Mouse (Mus musculus): ENCODE data around the gene Smim24. TPM values are rescaled to one million over a fixed set of nuclear protein-coding genes. Genes with fewer than 3 reads are reported as not detected.

The Smim24 gene
- polyA plus RNA-seq, 1 experiment from 2014 or later: 2.8 TPM

DNA sequence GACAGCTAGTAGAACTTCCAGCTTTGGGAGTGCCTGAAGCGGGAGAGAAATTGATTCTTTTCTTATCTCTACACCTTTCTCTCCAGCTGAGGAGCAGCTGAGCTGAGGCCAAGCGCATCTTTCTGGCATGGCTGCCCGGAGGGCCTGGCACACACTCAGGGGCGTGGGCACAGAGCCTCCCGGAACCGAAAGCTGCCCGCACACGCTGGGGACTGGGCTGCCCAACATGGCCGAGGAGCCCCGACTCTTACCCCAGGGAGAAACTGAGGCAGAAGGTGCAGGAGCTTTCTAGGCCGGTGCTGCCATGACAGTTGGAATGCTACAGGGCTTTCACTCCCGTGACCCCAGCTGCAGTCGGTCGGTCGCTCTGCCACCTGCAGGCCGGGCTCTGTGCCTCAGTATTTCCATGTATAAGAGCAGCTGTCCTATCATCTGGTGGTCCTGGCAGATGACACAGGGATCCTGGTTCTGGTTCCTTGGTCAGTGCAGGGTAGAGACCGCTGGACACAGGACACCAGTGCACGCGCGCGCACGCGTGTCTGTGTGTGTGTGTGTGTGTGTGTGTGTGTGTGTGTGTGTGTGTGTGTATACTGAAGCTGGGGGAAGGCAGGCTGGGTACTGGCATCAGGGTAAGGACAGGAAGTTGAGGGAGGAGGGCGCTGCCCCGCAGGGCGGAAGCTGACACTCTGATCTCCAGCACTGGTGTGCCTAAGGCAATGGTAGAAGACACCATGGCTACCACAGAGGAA, 40.9 kb downstream of the Smim24 start:
- H3K4me2 ChIP-seq (replicated peaks): no peak overlapping the region
- peaks cover 29% of the 10 kb centered on the region for H3K4me1 ChIP-seq
- no peak overlapping the region for H3K27ac ChIP-seq (replicated peaks)
- H3K9ac ChIP-seq (replicated peaks): no peak overlapping the region
- WGBS: 81% methylated on average over 26 of the region's 26 CpGs
- H3K9me3 ChIP-seq: no peaks in the 10 kb centered on the region
- peaks cover 48% of the 10 kb centered on the region for H3K27me3 ChIP-seq
- no peak overlapping the region for H3K4me3 ChIP-seq
- no peaks in the 10 kb centered on the region for H3K36me3 ChIP-seq
- ATAC-seq (ENCODE audit: low FRiP score, low read depth): no peak

DNA sequence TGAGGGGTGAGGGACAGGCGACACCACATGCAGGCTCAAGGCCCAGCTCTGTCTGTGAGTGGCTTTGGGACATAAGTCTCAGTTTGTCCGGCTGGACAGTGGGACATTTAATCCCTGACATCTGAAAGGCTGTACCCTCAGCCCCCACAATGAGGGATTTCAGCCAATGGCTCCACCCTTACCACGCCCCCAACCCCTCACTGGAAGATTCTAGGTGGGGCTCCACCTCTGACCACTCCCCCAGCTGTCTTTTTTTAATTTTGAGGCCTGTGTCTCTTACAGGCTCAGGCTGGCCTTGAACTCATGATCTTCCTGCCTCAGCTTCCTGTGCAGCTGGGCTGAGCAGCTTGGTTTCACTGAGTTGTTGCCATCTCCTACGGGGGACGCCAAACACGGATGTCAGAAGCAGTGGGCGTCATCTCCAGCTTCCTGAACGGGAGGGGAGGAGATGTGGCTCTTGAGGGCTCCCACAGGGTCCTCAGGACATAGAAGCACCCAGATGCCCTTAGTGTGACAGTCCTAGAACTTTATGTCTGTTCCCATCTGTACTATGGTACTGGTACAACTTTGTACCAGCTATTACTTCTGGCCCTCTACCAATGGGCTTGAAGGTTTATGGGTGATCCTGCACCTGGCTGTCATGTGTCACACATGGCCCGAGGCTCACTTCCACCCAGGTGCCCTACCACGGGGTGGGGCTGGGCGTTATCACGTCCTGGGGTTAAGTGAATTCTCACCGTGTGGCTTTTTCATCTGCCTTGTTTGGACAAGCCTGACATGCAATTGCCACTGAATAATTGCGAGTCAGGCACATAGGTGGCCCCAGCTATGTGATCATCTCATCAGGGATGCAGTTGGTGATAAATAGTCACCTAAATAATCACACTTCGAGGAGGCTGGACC, 41.8 kb downstream of the Smim24 start:
- no peaks in the 10 kb centered on the region for H3K9me3 ChIP-seq
- peaks cover 25% of the 10 kb centered on the region for H3K4me1 ChIP-seq
- H3K9ac ChIP-seq (replicated peaks): no peak overlapping the region; the same call in 1 of the 2 replicates
- H3K27ac ChIP-seq (replicated peaks): no peak overlapping the region
- no peak for ATAC-seq (ENCODE audit: low FRiP score, low read depth)
- H3K27me3 ChIP-seq: peaks cover 39% of the 10 kb centered on the region
- no peak overlapping the region for H3K4me2 ChIP-seq (replicated peaks)
- no peaks in the 10 kb centered on the region for H3K36me3 ChIP-seq
- WGBS: 62% methylated on average over 15 of the region's 15 CpGs
- H3K4me3 ChIP-seq: no peak overlapping the region

DNA sequence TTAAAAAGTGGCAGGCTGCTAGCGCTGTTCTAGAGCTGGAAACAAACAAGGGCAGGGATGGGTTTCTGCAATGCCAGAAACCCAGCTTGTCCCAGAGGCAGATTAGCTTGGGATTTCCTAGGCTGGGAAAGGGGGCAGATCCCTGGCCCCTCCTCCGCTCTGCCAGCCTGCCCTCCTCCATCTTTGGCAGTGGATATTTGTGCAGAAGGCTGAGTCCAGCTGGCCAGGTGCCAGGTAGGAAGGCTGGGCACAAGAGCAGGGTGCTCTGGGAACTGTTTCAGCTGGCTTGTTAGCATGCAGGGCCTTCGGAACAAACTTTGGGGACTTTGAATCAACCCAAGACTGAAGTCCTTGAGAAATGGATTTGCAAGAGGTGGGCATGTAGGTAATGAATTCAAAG, 42.6 kb downstream of the Smim24 start:
- Histone ChIP-seq H3K27ac (replicated peaks) (no peak overlapping the region), H3K4me2 (replicated peaks) (no peak overlapping the region), H3K4me1 (peaks cover 23% of the 10 kb centered on the region), H3K9ac (replicated peaks) (no peak overlapping the region; the same call in 1 of the 2 replicates), H3K27me3 (peaks cover 37% of the 10 kb centered on the region), H3K4me3 (no peak overlapping the region), H3K36me3 (no peaks in the 10 kb centered on the region), H3K9me3 (no peaks in the 10 kb centered on the region)
- no peak for ATAC-seq (ENCODE audit: low FRiP score, low read depth)
- WGBS: 81% methylated on average over 3 of the region's 3 CpGs

- H3K27me3 ChIP-seq: 0 out of 2 replicates have a peak, but pooled peaks cover 5% of the 10 kb centered on the region
- no peak overlapping the region for H3K4me2 ChIP-seq (replicated peaks)
- no peak for ATAC-seq (ENCODE audit: low FRiP score, low read depth)
- H3K4me3 ChIP-seq: no peak overlapping the region
- no peak overlapping the region for H3K27ac ChIP-seq (replicated peaks)
- H3K4me1 ChIP-seq: no peaks in the 10 kb centered on the region
- no peaks in the 10 kb centered on the region for H3K9me3 ChIP-seq
- H3K36me3 ChIP-seq: no peaks in the 10 kb centered on the region
- H3K9ac ChIP-seq (replicated peaks): no peak overlapping the region
These were observed 48.2 kb downstream of the Smim24 start for GRCm38 (mm10) chr10:81441019-81441418.

Small RNAs within 50 kb of the gene (microRNA-seq; reads per million reads assigned to microRNA genes)
- gene Mir1191b: 0.70 reads per million
- not detected for gene Mir6913

Other genes with a start within 250 kb of the Smim24 start
- 58.6 and 64.9 TPM in 2 replicates for gene Pias4, start 225.1 kb upstream of the Smim24 start, polyA plus RNA-seq (2016; fragmentation: Nextera tagmentation; extraction: Ambion mirVana)
- gene Eef2, start 216.4 kb upstream of the Smim24 start, polyA plus RNA-seq (2016; fragmentation: Nextera tagmentation; extraction: Ambion mirVana): 531 and 534 TPM in 2 replicates
- gene Dapk3, start 210.0 kb upstream of the Smim24 start, polyA plus RNA-seq (2016; fragmentation: Nextera tagmentation; extraction: Ambion mirVana): 77.3 and 79.6 TPM in 2 replicates
- 0.18 TPM in 1 of 2 replicates, not detected in the other for gene 4930442H23Rik, start 209.2 kb upstream of the Smim24 start, polyA plus RNA-seq (2016; fragmentation: Nextera tagmentation; extraction: Ambion mirVana)
- gene Nmrk2, start 191.0 kb upstream of the Smim24 start, polyA plus RNA-seq (2016; fragmentation: Nextera tagmentation; extraction: Ambion mirVana): not detected in 2 replicates
- gene Atcay, start 162.2 kb upstream of the Smim24 start, polyA plus RNA-seq (2016; fragmentation: Nextera tagmentation; extraction: Ambion mirVana): 35.5 and 37.2 TPM in 2 replicates
- gene Zfr2, start 159.9 kb upstream of the Smim24 start, polyA plus RNA-seq (2016; fragmentation: Nextera tagmentation; extraction: Ambion mirVana): 12.1 and 13.6 TPM in 2 replicates
- 4.3 and 5.0 TPM in 2 replicates for gene Matk, start 140.1 kb upstream of the Smim24 start, polyA plus RNA-seq (2016; fragmentation: Nextera tagmentation; extraction: Ambion mirVana)
- 168 and 169 TPM in 2 replicates for gene Mrpl54, start 126.1 kb upstream of the Smim24 start, polyA plus RNA-seq (2016; fragmentation: Nextera tagmentation; extraction: Ambion mirVana)
- gene Apba3, start 126.1 kb upstream of the Smim24 start, polyA plus RNA-seq (2016; fragmentation: Nextera tagmentation; extraction: Ambion mirVana): 34.8 and 36.1 TPM in 2 replicates
- gene Tjp3, start 101.5 kb upstream of the Smim24 start, polyA plus RNA-seq (2016; fragmentation: Nextera tagmentation; extraction: Ambion mirVana): 6.6 and 7.5 TPM in 2 replicates
- 89.9 and 92.6 TPM in 2 replicates for gene Pip5k1c, start 100.1 kb upstream of the Smim24 start, polyA plus RNA-seq (2016; fragmentation: Nextera tagmentation; extraction: Ambion mirVana)
- 58.8 and 60.5 TPM in 2 replicates for gene Cactin, start 71.9 kb upstream of the Smim24 start, polyA plus RNA-seq (2016; fragmentation: Nextera tagmentation; extraction: Ambion mirVana)
- gene Tbxa2r, start 64.3 kb upstream of the Smim24 start, polyA plus RNA-seq (2016; fragmentation: Nextera tagmentation; extraction: Ambion mirVana): 3.7 and 4.4 TPM in 2 replicates
- not detected in 2 replicates for gene Gipc3, start 49.8 kb upstream of the Smim24 start, polyA plus RNA-seq (2016; fragmentation: Nextera tagmentation; extraction: Ambion mirVana)
- 90.8 and 97.9 TPM in 2 replicates for gene Hmg20b, start 42.6 kb upstream of the Smim24 start, polyA plus RNA-seq (2016; fragmentation: Nextera tagmentation; extraction: Ambion mirVana)
- 12.0 and 13.7 TPM in 2 replicates for gene Mfsd12, start 35.6 kb upstream of the Smim24 start, polyA plus RNA-seq (2016; fragmentation: Nextera tagmentation; extraction: Ambion mirVana)
- 0.34 and 0.92 TPM in 2 replicates for gene 4930404N11Rik, start 27.2 kb upstream of the Smim24 start, polyA plus RNA-seq (2016; fragmentation: Nextera tagmentation; extraction: Ambion mirVana)
- 135 and 139 TPM in 2 replicates for gene Fzr1, start 14.5 kb upstream of the Smim24 start, polyA plus RNA-seq (2016; fragmentation: Nextera tagmentation; extraction: Ambion mirVana)
- gene Dohh, start 8.6 kb upstream of the Smim24 start, polyA plus RNA-seq (2016; fragmentation: Nextera tagmentation; extraction: Ambion mirVana): 63.5 and 67.2 TPM in 2 replicates
- gene Gm48551, start 8.6 kb upstream of the Smim24 start, polyA plus RNA-seq (2016; fragmentation: Nextera tagmentation; extraction: Ambion mirVana): 4.2 and 5.5 TPM in 2 replicates
- 0.50 and 2.3 TPM in 2 replicates for gene Gm48552, start 4.0 kb upstream of the Smim24 start, polyA plus RNA-seq (2016; fragmentation: Nextera tagmentation; extraction: Ambion mirVana)
- gene Nfic, start 62.6 kb downstream of the Smim24 start, polyA plus RNA-seq (2016; fragmentation: Nextera tagmentation; extraction: Ambion mirVana): 14.7 and 19.7 TPM in 2 replicates
- 37.1 and 44.4 TPM in 2 replicates for gene Celf5, start 89.7 kb downstream of the Smim24 start, polyA plus RNA-seq (2016; fragmentation: Nextera tagmentation; extraction: Ambion mirVana)
- 66.9 and 68.3 TPM in 2 replicates for gene Ncln, start 103.3 kb downstream of the Smim24 start, polyA plus RNA-seq (2016; fragmentation: Nextera tagmentation; extraction: Ambion mirVana)
- gene S1pr4, start 107.1 kb downstream of the Smim24 start, polyA plus RNA-seq (2016; fragmentation: Nextera tagmentation; extraction: Ambion mirVana): 0.41 and 0.77 TPM in 2 replicates
- gene Gna15, start 131.2 kb downstream of the Smim24 start, polyA plus RNA-seq (2016; fragmentation: Nextera tagmentation; extraction: Ambion mirVana): 0.58 and 1.0 TPM in 2 replicates
- gene Gna11, start 152.1 kb downstream of the Smim24 start, polyA plus RNA-seq (2016; fragmentation: Nextera tagmentation; extraction: Ambion mirVana): 70.9 and 72.6 TPM in 2 replicates
- 524 and 532 TPM in 2 replicates for gene Aes, start 166.4 kb downstream of the Smim24 start, polyA plus RNA-seq (2016; fragmentation: Nextera tagmentation; extraction: Ambion mirVana)
- gene Tle2, start 181.5 kb downstream of the Smim24 start, polyA plus RNA-seq (2016; fragmentation: Nextera tagmentation; extraction: Ambion mirVana): 17.8 and 17.9 TPM in 2 replicates
- gene Tle6, start 208.0 kb downstream of the Smim24 start, polyA plus RNA-seq (2016; fragmentation: Nextera tagmentation; extraction: Ambion mirVana): 2.9 and 5.1 TPM in 2 replicates
- gene BC025920, start 213.2 kb downstream of the Smim24 start, polyA plus RNA-seq (2016; fragmentation: Nextera tagmentation; extraction: Ambion mirVana): 2.5 and 2.6 TPM in 2 replicates
- 52.8 and 54.1 TPM in 2 replicates for gene Sirt6, start 234.7 kb downstream of the Smim24 start, polyA plus RNA-seq (2016; fragmentation: Nextera tagmentation; extraction: Ambion mirVana)
- gene Ankrd24, start 235.5 kb downstream of the Smim24 start, polyA plus RNA-seq (2016; fragmentation: Nextera tagmentation; extraction: Ambion mirVana): 6.3 and 7.4 TPM in 2 replicates

All from midbrain, embryonic 12.5 days (tissue).